Mouse (Mus musculus): ENCODE measurements around the gene Tex29. TPM values are rescaled to one million over a fixed set of nuclear protein-coding genes. Genes with fewer than 3 reads are reported as not detected.

Tex29 gene
- polyA plus RNA-seq, 1 experiment from 2014 or later: not detected

- Histone ChIP-seq H3K27me3 (peaks cover 15% of the 10 kb centered on the region), H3K36me3 (replicated peaks) (no peaks in the 10 kb centered on the region), H3K4me2 (peak overlapping the region; percentile 1; the same call in 1 of the 2 replicates), H3K27ac (peak overlapping the region; percentile 69), H3K9me3 (no peaks in the 10 kb centered on the region), H3K9ac (no peak overlapping the region), H3K4me1 (peaks cover 33% of the 10 kb centered on the region), H3K4me3 (replicated peaks) (no peak overlapping the region)
- peak; percentile 61 for ATAC-seq (ENCODE audit: low FRiP score)
- 25% methylated on average over 7 of the region's 7 CpGs for WGBS
These were observed 49.1 kb downstream of the Tex29 start for GRCm38 (mm10) chr8:11889156-11890018.

GRCm38 (mm10) chr8:11892756-11893155 is 52.5 kb downstream of the Tex29 start:
- WGBS: 87% methylated on average over 2 of the region's 2 CpGs
- H3K36me3 ChIP-seq (replicated peaks): no peaks in the 10 kb centered on the region
- H3K4me2 ChIP-seq: no peak overlapping the region
- H3K27me3 ChIP-seq: peaks cover 37% of the 10 kb centered on the region
- no peak for ATAC-seq (ENCODE audit: low FRiP score)
- no peaks in the 10 kb centered on the region for H3K9me3 ChIP-seq
- no peak overlapping the region for H3K9ac ChIP-seq
- H3K4me3 ChIP-seq (replicated peaks): no peak overlapping the region
- peaks cover 28% of the 10 kb centered on the region for H3K4me1 ChIP-seq
- no peak overlapping the region for H3K27ac ChIP-seq

GRCm38 (mm10) chr8:11896022-11896662 is 55.9 kb downstream of the Tex29 start:
- peak overlapping the region; percentile 62 for H3K27ac ChIP-seq
- H3K4me1 ChIP-seq: peaks cover 15% of the 10 kb centered on the region
- H3K4me2 ChIP-seq: no peak overlapping the region
- H3K36me3 ChIP-seq (replicated peaks): no peaks in the 10 kb centered on the region
- H3K9ac ChIP-seq: no peak overlapping the region
- WGBS: 32% methylated on average over 13 of the region's 13 CpGs
- peaks cover 69% of the 10 kb centered on the region for H3K27me3 ChIP-seq
- H3K9me3 ChIP-seq: no peaks in the 10 kb centered on the region
- peak; percentile 72; the same call in 1 of the 2 replicates for ATAC-seq (ENCODE audit: low FRiP score)
- no peak overlapping the region for H3K4me3 ChIP-seq (replicated peaks)

GRCm38 (mm10) chr8:11896677-11897076 is 56.4 kb downstream of the Tex29 start:
- peak; percentile 48; the same call in 1 of the 2 replicates for ATAC-seq (ENCODE audit: low FRiP score)
- peaks cover 15% of the 10 kb centered on the region for H3K4me1 ChIP-seq
- no peaks in the 10 kb centered on the region for H3K9me3 ChIP-seq
- peaks cover 66% of the 10 kb centered on the region for H3K27me3 ChIP-seq
- 28% methylated on average over 10 of the region's 10 CpGs for WGBS
- no peak overlapping the region for H3K9ac ChIP-seq
- H3K36me3 ChIP-seq (replicated peaks): no peaks in the 10 kb centered on the region
- H3K4me2 ChIP-seq: no peak overlapping the region
- H3K4me3 ChIP-seq (replicated peaks): no peak overlapping the region
- H3K27ac ChIP-seq: peak overlapping the region; percentile 47; the same call in 1 of the 2 replicates

- no peak for ATAC-seq (ENCODE audit: low FRiP score)
- Histone ChIP-seq H3K9ac (no peak overlapping the region), H3K9me3 (no peaks in the 10 kb centered on the region), H3K27me3 (peaks cover 60% of the 10 kb centered on the region), H3K36me3 (replicated peaks) (no peaks in the 10 kb centered on the region), H3K27ac (no peak overlapping the region), H3K4me1 (peaks cover 15% of the 10 kb centered on the region), H3K4me3 (replicated peaks) (no peak overlapping the region), H3K4me2 (no peak overlapping the region)
- WGBS: 96% methylated on average over 1 of the region's 1 CpGs
These were observed 58.5 kb downstream of the Tex29 start for GRCm38 (mm10) chr8:11898814-11899213.

Other genes with a start within 250 kb of the Tex29 start
- gene Ankrd10, start 204.7 kb upstream of the Tex29 start, polyA plus RNA-seq (2016; fragmentation: Nextera tagmentation; extraction: Ambion mirVana): 137 and 145 TPM in 2 replicates
- gene 1700016D06Rik, start 139.4 kb upstream of the Tex29 start, polyA plus RNA-seq (2016; fragmentation: Nextera tagmentation; extraction: Ambion mirVana): not detected in 2 replicates
- 78.8 and 82.1 TPM in 2 replicates for gene Arhgef7, start 112.8 kb upstream of the Tex29 start, polyA plus RNA-seq (2016; fragmentation: Nextera tagmentation; extraction: Ambion mirVana)